ENCODE assay signal across 30 mouse cellular contexts in genomic region chr13:76433438-76433837, GRCm38 (mm10). TPM values are rescaled to one million over a fixed set of nuclear protein-coding genes. Genes with fewer than 3 reads are reported as not detected.
DNase-seq lines count a peak whose midpoint lies in the region; ATAC-seq and TF ChIP-seq lines count a peak whose summit lies in the region.
"Had no signal": no experiment of that assay in that cellular context is flagged by ENCODE, and none has a peak within 500 bp of the region (broad histone marks: within the 10 kb centered on the region; RNA-seq: fewer than 3 reads in every experiment).

No protein-coding gene starts in this region.

- no peak for ATAC-seq in hindbrain, postnatal 0 days
- no peak for ATAC-seq in monocyte, adult 5-6 weeks (replicated peaks; ENCODE audit: insufficient number of reproducible peaks, low FRiP score, low TSS enrichment, poor library complexity, severe bottlenecking)
- ATAC-seq: activated CD4-positive, CD25-positive, alpha-beta regulatory T cell, adult 4 months; CD4-positive, CD25-positive, alpha-beta regulatory T cell, adult 4 months; midbrain, embryonic 16.5 days had no signal

- no peak for TF ChIP-seq CTCF in hindbrain, postnatal 0 days (IDR thresholded peaks at IDR 0.05; ENCODE audit: low read depth)
- TF ChIP-seq CTCF in CH12.LX (conservative IDR thresholded peaks at IDR 0.05 in 1 of 2, IDR thresholded peaks at IDR 0.05 in 1 of 2; ENCODE audit: low read depth in 2 of 2, low read length in 2 of 2), result peak in 1 of 2 experiments; percentile 24; a peak in 1 of 4 replicates

- TF ChIP-seq POLR2A in CH12.LX (IDR thresholded peaks at IDR 0.05; ENCODE audit: low read depth, low read length), result no peak

- H3K4me3 ChIP-seq in hindbrain, postnatal 0 days (ENCODE audit: low read length), result no peak overlapping the region
- no peak overlapping the region for H3K4me3 ChIP-seq in hindbrain, embryonic 10.5 days
- no peak overlapping the region for H3K4me3 ChIP-seq in CH12.LX (replicated peaks in 1 of 3; ENCODE audit: low read depth in 2 of 3, low read length in 2 of 3, poor library complexity in 1 of 3)
- H3K4me3 ChIP-seq: forebrain, embryonic 12.5 days; gastrocnemius, adult 2 months; heart, embryonic 12.5 days; hindbrain, embryonic 15.5 days; kidney, embryonic 15.5 days; neural tube, embryonic 13.5 days had no signal

- no peaks in the 10 kb centered on the region for H3K79me2 ChIP-seq in CH12.LX (replicated peaks; ENCODE audit: control insufficient read depth, extremely low read depth, insufficient read depth, poor library complexity, severe bottlenecking)

- H3K36me3 ChIP-seq in hindbrain, postnatal 0 days (ENCODE audit: insufficient read depth, low read length), result no peaks in the 10 kb centered on the region
- no peaks in the 10 kb centered on the region for H3K36me3 ChIP-seq in hindbrain, embryonic 10.5 days
- no peaks in the 10 kb centered on the region for H3K36me3 ChIP-seq in CH12.LX (replicated peaks in 1 of 2; ENCODE audit: control insufficient read depth in 1 of 2, insufficient read depth in 1 of 2, low read length in 1 of 2)
- H3K36me3 ChIP-seq: forebrain, embryonic 12.5 days; heart, embryonic 12.5 days; hindbrain, embryonic 15.5 days; kidney, embryonic 15.5 days; neural tube, embryonic 13.5 days had no signal

- in situ Hi-C loops in CH12.LX (cut with MboI; ENCODE audit: low pct_ligation_motif_present, low pct_unique_long_range_greater_than_20kb, low sequenced_read_pairs), result loop anchor here (25.0 kb wide), 1 partner anchor 254 kb away; no protein-coding TSS in a partner anchor

- no peaks in the 10 kb centered on the region for H3K9me3 ChIP-seq in hindbrain, postnatal 0 days (ENCODE audit: low read length)
- H3K9me3 ChIP-seq in hindbrain, embryonic 10.5 days, result no peaks in the 10 kb centered on the region
- H3K9me3 ChIP-seq in CH12.LX (replicated peaks; ENCODE audit: low read length), result no peaks in the 10 kb centered on the region
- H3K9me3 ChIP-seq: forebrain, embryonic 12.5 days; heart, embryonic 12.5 days; hindbrain, embryonic 15.5 days; kidney, embryonic 15.5 days; neural tube, embryonic 13.5 days had no signal

- no peak overlapping the region for H3K4me2 ChIP-seq in hindbrain, postnatal 0 days (ENCODE audit: low read depth, low read length)
- no peak overlapping the region for H3K4me2 ChIP-seq in CH12.LX (ENCODE audit: insufficient read depth, low read depth, poor library complexity, severe bottlenecking)
- H3K4me2 ChIP-seq: forebrain, embryonic 12.5 days; heart, embryonic 12.5 days; hindbrain, embryonic 15.5 days; kidney, embryonic 15.5 days; midbrain, embryonic 11.5 days; neural tube, embryonic 13.5 days had no signal

- WGBS in hindbrain, postnatal 0 days, result 71% methylated on average over 4 of the region's 4 CpGs
- WGBS in hindbrain, embryonic 10.5 days, result 85% methylated on average over 4 of the region's 4 CpGs

- TF ChIP-seq RAD21 in CH12.LX (IDR thresholded peaks at IDR 0.05; ENCODE audit: low read depth, low read length), result peak; percentile 12

- intact Hi-C loops in left cerebral cortex, postnatal 14 days (cut with DNase I), result loop anchor here (5.0 kb wide), 1 partner anchor 249 kb away; no protein-coding TSS in a partner anchor

- DNase-seq in hindbrain, postnatal 0 days (ENCODE audit: low spot score), result peak; percentile 30
- DNase-seq in hindbrain, embryonic 10.5 days (ENCODE audit: low spot score), result no peak
- peak; percentile 42 to 70 for DNase-seq in left cerebral cortex, postnatal 14 days (ENCODE audit: low spot score in 2 of 2)
- no peak for DNase-seq in left cerebral cortex, adult 8-10 months (ENCODE audit: low spot score in 2 of 2)
- no peak for DNase-seq in CH12.LX (ENCODE audit: extremely low read depth)
- peak; percentile 43 for DNase-seq in brain, adult 2 months (ENCODE audit: low read depth, low spot score)
- DNase-seq: adrenal gland, adult 2 months; adrenal gland, postnatal 36 days; cerebellum, adult 2 months; cerebellum, postnatal 14 days; gastrocnemius, adult 2 months; gastrocnemius, postnatal 36 days; heart, adult 18-20 months; kidney, adult 18-20 months; kidney, postnatal 25 days; liver; lung, adult 2 months; thymus, adult 2 months; thymus, postnatal 36 days had no signal

- no peak overlapping the region for H3K27ac ChIP-seq in hindbrain, postnatal 0 days
- H3K27ac ChIP-seq in hindbrain, embryonic 10.5 days, result no peak overlapping the region
- H3K27ac ChIP-seq in CH12.LX (ENCODE audit: insufficient read depth, low read depth), result no peak overlapping the region
- H3K27ac ChIP-seq: forebrain, embryonic 12.5 days; gastrocnemius, adult 2 months; hindbrain, embryonic 15.5 days; kidney, embryonic 15.5 days; liver, embryonic 14.5 days; neural tube, embryonic 13.5 days had no signal

- TF ChIP-seq EP300 in CH12.LX (IDR thresholded peaks at IDR 0.05; ENCODE audit: low read length), result no peak

- H3K27me3 ChIP-seq in hindbrain, postnatal 0 days (ENCODE audit: insufficient read depth, low read length), result no peaks in the 10 kb centered on the region
- H3K27me3 ChIP-seq in hindbrain, embryonic 10.5 days (ENCODE audit: insufficient read depth, poor library complexity, severe bottlenecking), result no peaks in the 10 kb centered on the region
- H3K27me3 ChIP-seq in CH12.LX (replicated peaks), result no peaks in the 10 kb centered on the region
- H3K27me3 ChIP-seq: forebrain, embryonic 12.5 days; heart, embryonic 12.5 days; hindbrain, embryonic 15.5 days; kidney, embryonic 15.5 days; neural tube, embryonic 13.5 days had no signal

- dilution Hi-C loops in CH12.LX (cut with MboI; ENCODE audit: extremely low pct_ligation_motif_present, extremely low pct_unique_long_range_greater_than_20kb, low sequenced_read_pairs), result no loop called here

- H3K4me1 ChIP-seq in hindbrain, postnatal 0 days (ENCODE audit: insufficient read depth, low read length), result no peaks in the 10 kb centered on the region
- no peaks in the 10 kb centered on the region for H3K4me1 ChIP-seq in hindbrain, embryonic 10.5 days (replicated peaks)
- 0 out of 4 replicates have a peak, but pooled peaks cover 0 to 4% of the 10 kb centered on the region in 2 experiments for H3K4me1 ChIP-seq in CH12.LX (ENCODE audit: control insufficient read depth in 1 of 2, insufficient read depth in 2 of 2)
- H3K4me1 ChIP-seq: forebrain, embryonic 12.5 days; heart, embryonic 12.5 days; hindbrain, embryonic 15.5 days; kidney, embryonic 15.5 days; neural tube, embryonic 13.5 days had no signal

- H3K9ac ChIP-seq in hindbrain, postnatal 0 days (replicated peaks; ENCODE audit: low read length), result no peak overlapping the region
- no peak overlapping the region for H3K9ac ChIP-seq in CH12.LX (ENCODE audit: insufficient read depth, low read depth)
- H3K9ac ChIP-seq: forebrain, embryonic 12.5 days; heart, embryonic 12.5 days; hindbrain, embryonic 15.5 days; kidney, embryonic 15.5 days; liver, embryonic 14.5 days; neural tube, embryonic 13.5 days had no signal

TF ChIP-seq in CH12.LX, 34 proteins besides CTCF, POLR2A, EP300 and RAD21:
- no peak for TF ChIP-seq BHLHE40 (IDR thresholded peaks at IDR 0.05; ENCODE audit: low read depth, low read length)
- no peak for TF ChIP-seq POLR2AphosphoS2 (IDR thresholded peaks at IDR 0.05; ENCODE audit: low read depth, low read length)
- no peak for TF ChIP-seq JUN (IDR thresholded peaks at IDR 0.05; ENCODE audit: insufficient read depth, low read depth, low read length)
- no peak for TF ChIP-seq ZMIZ1 (IDR thresholded peaks at IDR 0.05; ENCODE audit: low read depth, low read length)
- TF ChIP-seq NELFE (IDR thresholded peaks at IDR 0.05; ENCODE audit: low read depth, low read length), result no peak
- TF ChIP-seq MYC (IDR thresholded peaks at IDR 0.05; ENCODE audit: low read depth, low read length), result no peak

RNA-seq across cellular contexts. Expression of gene Mctp1, which starts 49.1 kb away (rescaled TPM):
- total RNA-seq in hindbrain, postnatal 0 days (2014; rRNA removed), result 4.6 and 8.3 TPM in 2 replicates
- polyA plus RNA-seq in hindbrain, postnatal 0 days (2015; fragmentation: Nextera tagmentation; extraction: Ambion mirVana), result 3.8 and 4.9 TPM in 2 replicates
- polyA plus RNA-seq in hindbrain, embryonic 10.5 days (2016; fragmentation: Nextera tagmentation; extraction: Ambion mirVana), result 2.3 and 3.6 TPM in 2 replicates
- 10 to 100 TPM; 37.3 to 40.5 TPM for total RNA-seq in left cerebral cortex, postnatal 14 days (2021)
- total RNA-seq in left cerebral cortex, adult 8-10 months (2022), result 10 to 100 TPM; 69.5 to 79.3 (median 75.1) TPM
- total RNA-seq in CH12.LX (2012; rRNA removed) (2.4 and 3.0 TPM in 2 replicates), CH12.LX (2014; rRNA removed) (3.7 and 4.5 TPM in 2 replicates)
- 5.0 and 5.3 TPM in 2 replicates for polyA plus RNA-seq in CH12.LX (2012; ENCODE audit: insufficient read length, low read depth)
- 46.0 to 66.4 TPM (median 46.1 TPM) in 3 replicates for total RNA-seq in monocyte, adult 5-6 weeks (2017)

Comparison
In these comparisons a context has a peak if more than half of its experiments do, and no peak if none do; other contexts are left out.
1. DNase-seq: peak in hindbrain, postnatal 0 days (single experiment), left cerebral cortex, postnatal 14 days (2 of 2) and brain, adult 2 months (single experiment); none in hindbrain, embryonic 10.5 days (single experiment), left cerebral cortex, adult 8-10 months (0 of 2) and CH12.LX (single experiment).